Mouse (Mus musculus) cerebellum, adult 11-12 months (tissue): ENCODE measurements around the gene Zmiz1.
A peak's percentile ranks its signal among the peaks of the same experiment; 100 is the strongest.

ENCODE experiments used
- DNase-seq: peaks from one replicate; pipeline ENCODE4 v3.0.0; 2022

Zmiz1 gene

DNA sequence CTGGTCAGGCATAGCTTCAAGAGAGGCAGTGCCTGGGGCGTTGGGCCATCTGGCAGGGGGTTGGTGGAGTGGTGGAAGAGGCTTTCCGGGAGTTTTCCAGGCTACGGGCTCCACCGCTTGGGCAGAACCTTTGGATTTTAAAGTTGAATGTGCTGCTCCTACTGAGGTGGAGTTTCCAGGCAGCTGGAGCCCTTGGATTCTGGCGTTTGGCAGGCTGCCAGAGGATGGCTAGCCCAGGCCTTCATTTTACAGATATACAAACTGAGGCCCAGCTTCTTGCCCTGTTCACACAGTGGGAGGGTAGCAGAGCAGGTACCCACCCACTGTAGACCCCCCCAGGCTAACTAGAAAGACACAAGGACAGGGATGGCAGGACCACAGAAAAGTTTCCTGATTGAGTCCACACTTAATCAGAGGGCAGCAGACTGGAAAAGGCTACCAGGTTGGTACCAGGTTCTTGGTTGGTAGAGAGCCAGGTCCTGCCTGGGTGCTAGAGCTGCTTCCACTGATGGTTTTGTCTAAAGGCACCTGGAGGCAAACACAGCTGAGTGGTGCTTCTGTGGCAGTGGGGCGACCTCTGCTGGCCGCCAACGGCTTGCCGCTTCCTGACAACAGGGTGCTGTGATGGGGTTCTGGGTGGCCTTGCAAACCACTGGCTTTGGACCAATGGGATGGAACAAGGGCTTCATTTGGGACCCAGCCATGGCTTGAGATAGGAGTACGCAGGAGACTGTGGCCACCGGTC is 106.5 kb downstream of the Zmiz1 start:
- peak; percentile 89 for DNase-seq

GRCm38 (mm10) chr14:25567245-25567644 is 108.3 kb downstream of the Zmiz1 start:
- peak; percentile 61 for DNase-seq

GRCm38 (mm10) chr14:25567837-25568236 is 108.9 kb downstream of the Zmiz1 start:
- DNase-seq: no peak

DNA sequence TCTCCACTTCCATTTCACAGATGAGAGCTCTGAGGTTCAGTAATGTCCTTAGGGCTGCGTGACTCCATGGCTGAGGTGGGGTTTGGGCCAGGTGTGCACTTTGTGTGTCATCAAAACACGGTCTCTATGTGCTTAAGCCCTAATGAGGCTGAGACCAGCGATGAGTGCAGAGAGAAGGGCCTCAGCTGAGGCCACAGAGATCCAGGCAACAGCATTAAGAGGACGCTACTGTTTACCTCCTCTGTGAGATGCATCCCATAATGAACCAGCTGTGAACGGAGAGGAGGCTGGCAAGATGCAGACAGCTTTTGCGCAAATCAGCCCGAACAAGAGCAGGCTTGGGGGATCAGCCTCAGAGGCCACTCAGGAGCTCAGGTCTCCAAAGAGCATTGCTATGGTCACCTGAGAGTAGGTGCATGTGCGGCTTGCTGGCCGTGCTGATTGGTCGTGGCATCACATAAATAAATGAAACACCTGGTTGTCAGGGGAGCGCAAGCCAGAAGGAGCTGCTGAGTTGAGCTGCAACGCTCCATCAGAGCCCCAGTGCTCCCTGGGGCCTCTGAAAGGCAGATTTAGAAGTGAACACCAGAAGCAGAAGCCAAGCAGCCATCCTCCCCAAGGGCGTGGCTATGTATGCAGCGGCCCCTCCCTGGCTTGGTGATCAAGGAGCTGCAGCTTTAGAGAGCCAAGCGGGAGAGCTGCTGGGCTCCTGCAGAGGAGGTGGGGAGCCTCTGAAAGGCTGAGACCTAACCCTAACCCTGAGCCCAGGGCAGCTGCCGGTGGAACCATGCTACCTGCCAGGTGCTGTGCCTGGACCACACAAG is 115.3 kb downstream of the Zmiz1 start:
- DNase-seq: no peak

DNA sequence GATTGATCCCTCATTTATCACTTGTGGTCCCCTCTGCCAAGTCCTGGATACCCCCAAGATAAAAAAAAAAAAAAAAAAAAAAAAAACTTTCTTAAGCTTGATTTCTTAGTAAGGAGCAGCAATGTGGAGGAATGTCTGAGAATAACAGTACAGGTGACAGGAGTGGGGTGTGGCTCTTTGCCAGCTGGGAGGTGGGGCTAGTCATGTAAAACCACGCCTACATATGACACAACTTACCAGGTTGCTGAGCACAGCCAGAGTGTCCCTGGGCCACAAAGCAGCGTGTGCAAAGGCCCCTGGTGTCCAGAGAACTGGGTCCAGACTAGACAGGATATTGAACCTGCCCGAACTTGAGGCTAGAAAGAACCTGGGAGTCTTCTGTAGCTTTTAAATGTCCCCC is 117.7 kb downstream of the Zmiz1 start:
- DNase-seq: no peak

GRCm38 (mm10) chr14:25577431-25577830 is 118.4 kb downstream of the Zmiz1 start:
- no peak for DNase-seq

- DNase-seq: no peak
Measured at GRCm38 (mm10) chr14:25579597-25579996, 120.6 kb downstream of the Zmiz1 start.

DNA sequence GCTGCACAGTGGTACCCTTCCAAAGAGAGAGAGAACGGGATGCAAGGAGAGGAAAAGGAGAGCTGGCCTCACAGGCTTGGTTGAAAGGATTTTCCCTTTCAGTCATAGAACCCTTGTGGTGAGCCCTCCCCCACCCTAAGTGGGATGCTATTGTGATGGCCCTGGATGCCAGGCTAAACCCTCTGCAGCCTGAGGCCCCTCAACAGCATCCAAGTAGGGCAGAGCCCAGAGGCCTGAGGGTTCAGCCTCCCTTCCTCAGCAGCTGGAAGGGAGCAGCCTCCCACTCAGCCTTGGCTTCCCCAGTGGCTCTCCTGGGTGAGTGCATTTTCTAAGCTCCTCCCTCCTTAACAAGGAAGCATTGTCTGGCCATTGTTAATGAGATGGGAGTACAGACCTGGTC is 121.4 kb downstream of the Zmiz1 start:
- DNase-seq: no peak

GRCm38 (mm10) chr14:25582603-25583002 is 123.6 kb downstream of the Zmiz1 start:
- DNase-seq: no peak

DNA sequence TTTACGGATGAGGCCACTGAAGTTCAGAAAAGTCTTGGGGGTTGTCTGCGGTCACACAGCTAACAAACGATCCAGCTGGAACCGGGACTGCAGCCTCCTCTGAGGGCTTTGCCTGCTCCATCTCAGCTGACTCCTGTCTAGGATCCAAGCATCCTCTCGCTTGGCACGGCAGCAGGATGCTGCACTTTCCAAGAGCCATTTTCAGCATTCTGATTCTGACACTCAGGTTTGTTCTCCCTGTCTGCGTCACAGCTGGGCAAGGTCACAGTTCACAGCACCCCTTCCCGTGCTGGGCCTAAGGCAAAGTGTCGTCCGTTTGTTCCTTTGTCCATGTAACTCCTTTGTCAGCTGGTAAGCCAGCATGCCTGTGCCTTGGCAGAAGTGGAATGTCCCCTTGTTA is 124.9 kb downstream of the Zmiz1 start:
- peak; percentile 64 for DNase-seq

- peak; percentile 81 for DNase-seq
Measured at GRCm38 (mm10) chr14:25585545-25586301, 126.7 kb downstream of the Zmiz1 start.

DNA sequence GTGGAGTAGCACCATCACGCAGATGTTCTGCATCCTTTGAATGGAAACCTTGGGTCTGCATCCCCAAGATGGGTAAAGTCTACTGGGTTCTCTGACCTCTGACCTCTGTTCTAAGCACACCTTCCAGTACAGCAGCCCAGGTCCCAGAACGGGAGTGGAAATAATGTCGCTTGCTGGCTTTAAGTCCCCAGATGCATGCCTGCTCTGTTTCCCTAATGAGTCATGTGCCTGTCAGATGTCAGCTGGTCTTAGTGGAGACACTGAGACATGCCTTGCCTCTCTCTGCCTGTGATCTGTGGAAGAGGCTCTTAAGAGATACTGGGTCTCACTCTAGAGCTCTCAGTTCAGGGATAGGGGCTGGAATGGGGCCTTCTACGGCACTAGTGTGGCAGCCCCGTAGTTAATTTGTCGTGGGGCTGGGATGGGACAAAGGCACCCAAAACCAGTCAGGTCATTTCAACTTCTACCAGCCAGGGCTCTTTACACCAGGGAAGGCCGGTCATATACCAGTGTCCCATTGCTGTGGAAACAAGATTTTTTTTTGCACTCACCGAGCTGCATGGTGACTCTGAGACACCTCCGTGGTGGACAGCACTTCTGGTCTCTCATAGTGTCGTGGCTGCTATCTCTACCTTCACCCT is 128.0 kb downstream of the Zmiz1 start:
- no peak for DNase-seq

DNA sequence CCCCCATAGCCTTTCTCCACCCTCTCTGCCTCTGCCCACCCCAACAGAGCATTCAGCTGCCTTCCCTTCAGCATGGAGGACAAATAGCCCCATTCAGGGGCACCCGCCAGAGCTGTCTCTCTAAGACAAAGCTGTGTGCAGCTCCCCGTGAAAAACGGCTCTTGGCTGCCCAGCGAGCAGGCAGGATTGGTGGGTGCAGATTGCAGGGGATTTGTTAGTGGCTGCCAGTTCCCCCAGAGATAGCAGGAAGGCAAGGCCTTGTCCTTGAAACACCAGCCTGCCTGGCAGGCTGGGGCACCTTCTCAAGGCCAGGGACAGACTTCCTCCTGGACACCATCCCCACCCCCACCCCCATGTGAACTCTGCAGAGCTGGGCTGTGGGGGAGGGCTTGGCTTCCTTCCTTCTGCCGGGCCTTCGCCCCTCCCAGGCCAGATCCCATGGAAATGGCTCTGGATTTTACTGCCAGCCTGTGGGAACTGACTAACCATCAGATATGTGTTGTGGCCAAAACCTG is 128.6 kb downstream of the Zmiz1 start:
- DNase-seq: peak; percentile 58

- no peak for DNase-seq
Measured at GRCm38 (mm10) chr14:25588156-25588555, 129.2 kb downstream of the Zmiz1 start.

DNA sequence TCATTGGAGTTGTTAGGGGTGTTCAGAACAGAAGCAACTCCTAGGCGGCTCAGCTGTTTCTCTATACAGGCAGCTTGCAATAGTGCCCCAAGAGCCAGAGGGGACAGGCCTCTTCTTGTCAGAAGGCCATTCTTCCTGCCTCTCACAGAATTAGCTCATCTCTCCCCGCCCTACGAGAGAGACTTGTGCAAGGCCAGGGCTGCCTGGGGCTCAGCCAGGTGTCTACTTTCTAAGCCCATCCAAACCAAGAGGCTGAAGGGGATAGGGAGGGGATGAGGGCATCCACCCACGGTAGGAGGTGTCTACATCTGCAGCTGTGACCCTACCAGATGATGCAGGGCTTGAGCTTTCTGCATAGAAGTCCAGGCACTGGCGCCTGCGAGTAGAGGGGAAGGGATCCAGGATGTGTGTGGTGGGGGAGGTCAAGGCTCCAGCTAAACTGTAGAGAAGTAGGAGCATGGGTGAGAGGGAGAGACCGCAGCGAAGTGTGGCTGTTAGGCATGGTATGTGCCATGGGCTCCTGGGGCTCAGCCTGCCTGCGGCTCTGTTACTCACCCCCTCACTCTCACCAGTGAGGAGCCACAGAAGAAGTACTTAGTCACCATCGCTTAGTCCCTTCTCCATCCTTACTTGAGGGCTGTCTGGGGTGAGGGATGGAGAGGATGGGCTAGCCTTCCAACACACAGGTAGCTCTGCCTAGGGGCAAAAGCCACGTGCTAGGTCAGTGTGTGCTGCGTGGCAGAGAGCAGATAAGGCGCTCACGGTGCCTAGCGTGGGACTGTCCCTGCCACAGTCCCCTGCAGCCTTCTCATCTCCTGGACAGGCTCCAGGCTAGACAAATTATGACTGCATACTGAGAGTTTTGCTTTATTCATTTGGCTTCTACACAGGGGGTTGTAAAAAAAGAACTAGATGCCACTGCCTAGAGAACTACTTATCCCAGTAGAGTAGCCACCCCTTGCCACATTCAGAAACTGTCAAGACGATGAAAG is 130.3 kb downstream of the Zmiz1 start:
- peak; percentile 72 for DNase-seq

DNA sequence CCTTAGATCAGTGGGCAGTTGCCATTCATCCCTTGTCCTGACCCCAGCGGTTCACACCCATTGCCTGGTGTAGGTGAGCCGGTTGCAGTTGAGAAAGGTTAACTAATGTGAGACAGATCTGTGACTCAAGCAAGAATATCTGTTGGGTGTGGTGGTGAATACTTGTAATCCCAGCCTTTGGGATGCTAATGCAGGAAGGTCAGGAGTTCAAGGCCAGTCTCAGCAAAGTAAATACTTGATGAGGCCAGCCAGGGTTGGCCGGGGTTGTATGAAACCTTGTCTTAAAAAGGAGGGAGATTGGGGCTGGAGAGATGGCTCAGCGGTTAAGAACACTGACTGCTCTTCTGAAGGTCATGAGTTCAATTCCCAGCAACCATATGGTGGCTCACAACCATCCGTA is 132.0 kb downstream of the Zmiz1 start:
- no peak for DNase-seq

GRCm38 (mm10) chr14:25591426-25591825 is 132.4 kb downstream of the Zmiz1 start:
- no peak for DNase-seq

DNA sequence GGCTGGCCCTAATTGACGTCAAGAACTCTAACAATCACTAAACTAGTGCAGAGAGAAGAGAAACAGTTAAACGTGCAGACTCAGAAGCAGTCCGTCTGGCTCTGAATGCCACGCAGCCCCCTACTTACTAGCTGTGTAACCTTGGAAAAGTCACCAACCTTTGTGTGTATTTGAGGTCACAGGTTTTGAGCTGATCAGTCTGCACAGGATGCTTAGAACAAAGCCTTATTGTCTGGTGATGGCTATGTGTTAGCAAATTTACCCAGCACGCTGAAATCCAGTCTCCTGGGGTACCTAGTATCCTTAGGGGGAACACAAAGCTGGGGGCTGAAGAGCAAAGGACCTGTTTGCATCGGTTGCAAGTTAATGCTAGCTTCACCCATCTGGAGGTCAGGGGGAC is 133.5 kb downstream of the Zmiz1 start:
- DNase-seq: no peak

- DNase-seq: no peak
Measured at GRCm38 (mm10) chr14:25593876-25594275, 134.9 kb downstream of the Zmiz1 start.

GRCm38 (mm10) chr14:25594611-25595010 is 135.6 kb downstream of the Zmiz1 start:
- no peak for DNase-seq

DNA sequence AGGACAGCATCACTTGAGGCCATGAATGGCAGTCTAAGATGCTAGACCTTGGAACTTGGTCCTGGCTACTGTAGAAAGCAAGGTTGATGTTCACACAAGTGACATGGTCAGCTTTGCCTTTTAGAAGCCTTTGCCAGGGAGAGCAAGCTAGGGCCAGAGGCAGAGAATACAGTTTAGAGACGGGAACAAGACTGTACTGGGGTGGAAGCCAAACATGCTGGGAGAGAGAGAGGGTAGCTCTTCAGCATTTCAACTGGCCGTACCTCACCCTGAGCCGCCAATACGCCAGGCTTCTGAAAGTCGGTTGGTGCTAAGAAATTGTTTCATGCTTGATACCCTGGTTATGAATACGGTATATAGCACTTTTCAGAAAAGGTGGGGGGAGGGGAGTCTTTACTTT is 140.0 kb downstream of the Zmiz1 start:
- DNase-seq: no peak

DNA sequence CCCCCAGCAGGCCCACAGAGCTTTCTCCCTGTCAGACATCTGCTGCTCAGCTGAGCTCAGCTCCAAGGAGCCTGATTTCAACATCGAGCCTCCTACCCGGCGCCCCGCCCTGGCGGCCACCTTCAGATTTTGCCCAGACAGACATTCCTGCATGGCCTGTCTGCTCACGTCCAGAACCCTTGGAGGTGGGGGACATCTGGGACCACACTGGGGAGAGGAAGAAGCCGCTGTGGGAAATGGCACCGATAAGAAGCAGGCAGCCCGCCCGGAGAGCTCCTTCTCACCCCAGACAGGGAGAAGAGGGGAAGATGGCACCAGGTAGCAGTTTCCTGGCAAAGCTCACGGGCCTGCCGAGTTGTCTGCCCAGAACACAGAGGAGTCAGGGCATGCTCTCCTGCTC is 140.9 kb downstream of the Zmiz1 start:
- DNase-seq: peak; percentile 68
